Mouse (Mus musculus) kidney, embryonic 16.5 days (tissue): ENCODE measurements at regions not wholly inside any gene's neighbourhood (a gene's known extent, or its start where the extent isn't known, plus 50 kb on each side); places are given as distances from the start of the nearest gene placed in this dataset.

Experiments used
- ATAC-seq: fragments of 200-750 bp; cut with Nextera tagmentation; 2 replicates; pipeline ENCODE4 v1.8.0; 2017; ENCODE audit warnings: moderate TSS enrichment; ENCODE audit not compliant: low FRiP score, low TSS enrichment
- H3K27ac ChIP-seq: fragments of 300-500 bp; sonication (generic); 2 replicates; pipeline ENCODE4 v1.5.1; 2014; ENCODE audit warnings: low read length
- H3K27me3 ChIP-seq: fragments of 300-500 bp; sonication (generic); 2 replicates; pipeline ENCODE4 v1.6.1; 2014; ENCODE audit warnings: low read length, control low read depth, mixed read lengths; ENCODE audit not compliant: insufficient read depth
- H3K36me3 ChIP-seq: fragments of 300-500 bp; sonication (generic); 2 replicates; pipeline ENCODE4 v1.6.1; 2014; ENCODE audit warnings: low read length, control low read depth, mixed read lengths; ENCODE audit not compliant: insufficient read depth
- H3K4me1 ChIP-seq: fragments of 300-500 bp; sonication (generic); 2 replicates; pipeline ENCODE4 v1.6.1; 2014; ENCODE audit warnings: low read length, control low read depth, mixed read lengths; ENCODE audit not compliant: insufficient read depth
- H3K4me2 ChIP-seq: fragments of 300-500 bp; sonication (generic); replicated peaks from 2 replicates; pipeline ENCODE4 v1.6.1; 2014; ENCODE audit warnings: low read depth, low read length
- H3K4me3 ChIP-seq: fragments of 300-500 bp; sonication (generic); 2 replicates; pipeline ENCODE4 v1.5.1; 2014; ENCODE audit warnings: mild to moderate bottlenecking, low read length
- H3K9ac ChIP-seq: fragments of 300-500 bp; sonication (generic); replicated peaks from 2 replicates; pipeline ENCODE4 v1.6.1; 2014; ENCODE audit warnings: low read length
- H3K9me3 ChIP-seq: fragments of 300-500 bp; sonication (generic); 2 replicates; pipeline ENCODE4 v1.6.1; 2016; ENCODE audit warnings: low read length, control low read depth
- whole genome bisulfite sequencing: fragments of 180-500 bp; shearing (Covaris S2); extraction: QIAGEN DNeasy Blood & Tissue Kit; methylation state at CpG from one replicate; pipeline ENCODE4 v1.1.7; 2014; 5-methylcytosine and 5-hydroxymethylcytosine counted together

DNA sequence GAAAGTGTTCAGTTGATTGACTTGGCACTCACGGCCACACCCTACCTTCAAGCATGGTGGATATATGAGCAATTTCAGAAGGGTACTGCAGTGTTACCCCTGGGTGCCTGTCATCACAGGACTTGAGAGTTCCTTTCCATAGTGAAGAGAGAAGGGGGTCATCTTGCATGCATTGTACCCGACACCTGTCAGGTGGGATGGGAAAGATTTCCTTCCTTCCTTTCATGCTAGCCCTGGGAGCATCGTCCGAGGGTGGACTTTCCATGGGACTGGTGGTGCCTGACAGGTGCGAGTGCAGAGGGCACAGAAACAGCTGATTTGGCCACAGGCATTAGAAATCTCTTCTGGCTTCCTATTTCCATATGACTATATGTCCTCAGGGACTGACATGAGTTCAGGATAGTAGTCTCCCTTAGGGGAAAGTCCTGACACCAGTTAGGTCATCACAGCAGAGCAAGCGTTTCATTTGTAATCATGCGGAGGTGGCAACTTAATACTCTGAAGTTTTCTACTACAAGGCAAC is 342.1 kb upstream of the Id2 start:
- Histone ChIP-seq H3K4me3 (no peak overlapping the region), H3K9ac (no peak overlapping the region), H3K27me3 (no peaks in the 10 kb centered on the region), H3K4me2 (no peak overlapping the region), H3K9me3 (no peaks in the 10 kb centered on the region), H3K36me3 (no peaks in the 10 kb centered on the region), H3K27ac (no peak overlapping the region), H3K4me1 (peaks cover 20% of the 10 kb centered on the region)
- ATAC-seq: no peak
- 76% methylated on average over 7 of the region's 7 CpGs for WGBS

DNA sequence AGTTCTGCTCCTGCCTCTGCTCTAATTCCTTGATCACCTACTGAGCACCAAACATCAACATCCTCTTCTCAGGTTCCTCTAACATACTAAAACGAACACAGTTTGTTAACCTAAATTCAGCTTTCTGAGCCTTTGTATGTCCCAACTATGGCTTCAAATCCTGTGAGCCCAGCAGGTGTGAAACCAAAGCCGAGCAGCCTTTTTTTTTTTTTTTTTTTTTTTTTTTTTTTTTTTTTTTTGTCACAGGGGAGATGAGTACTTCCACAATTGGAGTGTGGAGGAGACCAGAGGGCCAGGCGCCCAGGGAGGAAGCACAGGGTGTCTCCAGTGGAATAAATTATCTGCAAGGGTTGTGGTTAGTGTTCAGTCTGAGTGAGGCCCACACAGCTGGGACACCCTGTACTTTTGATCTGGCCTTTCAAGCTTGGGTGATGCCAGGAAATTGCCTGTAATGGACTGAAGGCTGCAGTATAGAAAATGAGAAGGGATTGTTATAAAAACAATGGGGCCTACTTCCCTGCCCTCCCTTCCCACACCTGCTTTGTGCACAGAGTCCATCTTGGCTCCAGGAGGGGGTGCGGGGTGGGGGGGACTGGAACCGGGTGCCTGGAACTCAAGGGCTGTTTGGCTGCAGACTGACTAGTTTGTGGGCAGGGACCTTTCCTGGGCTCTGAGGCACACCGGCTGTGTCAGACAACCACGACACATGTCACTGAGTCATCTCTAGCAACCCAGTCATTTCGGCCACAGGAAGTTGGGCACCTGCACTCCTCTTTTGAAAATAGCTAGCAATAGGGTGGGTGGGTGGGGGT is 341.5 kb upstream of the Id2 start:
- WGBS: 21% methylated on average over 8 of the region's 8 CpGs
- Histone ChIP-seq H3K9ac (no peak overlapping the region), H3K9me3 (no peaks in the 10 kb centered on the region), H3K36me3 (no peaks in the 10 kb centered on the region), H3K4me2 (no peak overlapping the region), H3K27me3 (no peaks in the 10 kb centered on the region), H3K4me3 (no peak overlapping the region), H3K4me1 (peaks cover 20% of the 10 kb centered on the region), H3K27ac (peak overlapping the region; percentile 57; the same call in 1 of the 2 replicates)
- peak; percentile 90 for ATAC-seq

DNA sequence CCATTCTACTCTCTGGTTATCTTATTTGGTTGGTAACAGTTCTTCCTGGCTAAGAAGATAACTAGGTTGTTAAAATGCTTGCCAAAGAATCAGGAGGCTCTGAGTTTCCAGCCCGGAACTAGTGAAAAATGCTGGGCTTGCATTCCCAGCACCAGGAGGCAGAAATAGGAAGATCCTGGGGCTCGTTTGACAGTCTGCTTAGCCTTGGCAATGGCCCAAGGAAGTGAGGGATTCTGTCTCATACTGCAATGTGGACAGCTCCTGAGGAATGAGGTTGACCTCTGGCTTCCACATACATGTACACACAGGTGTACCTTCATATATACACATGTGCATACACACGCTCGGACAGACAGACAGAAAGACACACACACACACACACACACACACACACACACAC is 340.6 kb upstream of the Id2 start:
- ATAC-seq: no peak
- WGBS: 59% methylated on average over 4 of the region's 4 CpGs
- peaks cover 20% of the 10 kb centered on the region for H3K4me1 ChIP-seq

DNA sequence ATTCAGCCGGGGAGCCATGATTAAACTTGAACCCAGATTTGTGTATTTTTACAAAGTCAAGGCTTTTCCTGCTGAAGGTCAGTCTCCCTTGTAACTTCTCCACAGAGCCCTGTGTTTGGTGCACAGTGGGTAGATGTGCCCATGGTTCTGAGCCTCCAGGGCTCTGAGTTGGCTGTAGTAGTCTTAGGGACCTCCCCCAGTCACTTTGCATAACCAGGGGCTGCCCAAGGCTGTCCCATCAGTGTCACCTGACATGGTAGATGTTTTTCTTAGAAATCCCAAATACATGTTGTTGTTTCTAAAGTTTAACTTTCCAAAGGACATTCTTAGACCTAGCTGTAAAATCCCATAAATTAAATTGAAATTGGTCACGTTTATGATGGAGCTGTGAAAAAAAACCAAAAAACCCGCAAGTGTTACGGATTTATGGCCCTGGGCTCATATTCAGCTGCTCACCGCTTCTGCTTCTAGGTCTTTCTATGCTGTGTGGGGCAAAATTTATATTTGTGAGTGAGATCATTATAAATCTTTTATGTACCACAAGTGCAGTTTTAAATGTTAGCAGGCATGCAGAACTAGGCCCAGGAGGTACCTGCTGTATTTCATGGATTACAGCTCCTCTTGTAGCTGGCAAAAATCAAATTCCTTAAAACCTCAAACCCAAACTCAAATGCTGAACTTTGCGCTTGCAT is 339.4 kb upstream of the Id2 start:
- H3K27ac ChIP-seq: no peak overlapping the region
- no peaks in the 10 kb centered on the region for H3K36me3 ChIP-seq
- H3K4me1 ChIP-seq: peaks cover 20% of the 10 kb centered on the region
- no peak for ATAC-seq
- WGBS: 59% methylated on average over 6 of the region's 6 CpGs
- no peak overlapping the region for H3K9ac ChIP-seq
- no peak overlapping the region for H3K4me2 ChIP-seq
- no peak overlapping the region for H3K4me3 ChIP-seq
- no peaks in the 10 kb centered on the region for H3K9me3 ChIP-seq
- H3K27me3 ChIP-seq: no peaks in the 10 kb centered on the region

More for the DNA sequence above, 340.6 kb upstream of the Id2 start:
- no peak overlapping the region for H3K9ac ChIP-seq
- H3K27me3 ChIP-seq: no peaks in the 10 kb centered on the region
- no peaks in the 10 kb centered on the region for H3K36me3 ChIP-seq
- no peak overlapping the region for H3K4me3 ChIP-seq
- no peak overlapping the region for H3K4me2 ChIP-seq
- no peak overlapping the region for H3K27ac ChIP-seq
- H3K9me3 ChIP-seq: no peaks in the 10 kb centered on the region

DNA sequence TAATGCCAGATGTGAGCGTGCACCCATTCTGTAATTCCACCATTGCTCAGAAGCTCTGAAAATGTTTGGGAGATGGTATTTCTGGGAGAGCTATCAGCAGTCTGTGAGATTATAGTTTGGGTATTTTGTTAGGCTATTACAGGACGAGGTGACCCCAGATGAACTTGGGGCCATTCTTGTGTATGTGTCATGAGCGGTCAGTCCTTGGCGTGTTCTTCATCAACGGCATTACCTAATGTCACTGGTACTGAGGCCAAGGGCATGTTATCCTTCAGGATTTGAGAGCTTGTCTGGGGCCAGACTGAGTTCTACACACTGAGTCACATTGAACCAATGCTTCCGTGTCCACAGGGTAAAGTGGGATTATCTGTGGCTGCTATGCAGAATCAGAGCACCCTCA is 335.9 kb upstream of the Id2 start:
- Histone ChIP-seq H3K4me1 (peaks cover 7% of the 10 kb centered on the region), H3K9me3 (no peaks in the 10 kb centered on the region), H3K9ac (no peak overlapping the region), H3K36me3 (no peaks in the 10 kb centered on the region), H3K4me3 (no peak overlapping the region), H3K27ac (no peak overlapping the region), H3K27me3 (no peaks in the 10 kb centered on the region), H3K4me2 (no peak overlapping the region)
- ATAC-seq: no peak
- WGBS: 94% methylated on average over 6 of the region's 6 CpGs

DNA sequence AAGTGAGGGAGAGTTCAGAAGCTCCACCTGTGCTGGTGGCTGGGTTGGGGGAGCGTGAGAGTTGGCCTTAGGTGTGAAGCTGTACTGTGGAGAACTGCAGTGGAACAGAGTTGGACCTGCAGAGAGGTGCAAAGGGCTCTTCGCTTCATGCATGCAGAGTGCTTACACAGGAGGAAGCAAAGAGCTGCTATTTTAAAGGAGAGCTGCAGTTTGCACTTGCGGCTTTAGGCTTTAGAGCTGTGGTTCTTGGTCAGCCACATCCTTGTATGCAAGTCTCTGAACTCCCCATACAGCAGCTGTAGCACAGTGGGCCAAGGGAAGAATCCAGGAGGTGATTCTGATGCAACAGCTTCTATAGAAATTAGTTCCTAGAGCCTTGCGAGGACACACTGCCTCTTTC is 334.0 kb upstream of the Id2 start:
- Histone ChIP-seq H3K9ac (no peak overlapping the region), H3K4me3 (no peak overlapping the region), H3K4me2 (no peak overlapping the region), H3K4me1 (no peaks in the 10 kb centered on the region), H3K27ac (no peak overlapping the region), H3K27me3 (no peaks in the 10 kb centered on the region), H3K36me3 (no peaks in the 10 kb centered on the region), H3K9me3 (no peaks in the 10 kb centered on the region)
- no peak for ATAC-seq
- WGBS: 88% methylated on average over 4 of the region's 4 CpGs

DNA sequence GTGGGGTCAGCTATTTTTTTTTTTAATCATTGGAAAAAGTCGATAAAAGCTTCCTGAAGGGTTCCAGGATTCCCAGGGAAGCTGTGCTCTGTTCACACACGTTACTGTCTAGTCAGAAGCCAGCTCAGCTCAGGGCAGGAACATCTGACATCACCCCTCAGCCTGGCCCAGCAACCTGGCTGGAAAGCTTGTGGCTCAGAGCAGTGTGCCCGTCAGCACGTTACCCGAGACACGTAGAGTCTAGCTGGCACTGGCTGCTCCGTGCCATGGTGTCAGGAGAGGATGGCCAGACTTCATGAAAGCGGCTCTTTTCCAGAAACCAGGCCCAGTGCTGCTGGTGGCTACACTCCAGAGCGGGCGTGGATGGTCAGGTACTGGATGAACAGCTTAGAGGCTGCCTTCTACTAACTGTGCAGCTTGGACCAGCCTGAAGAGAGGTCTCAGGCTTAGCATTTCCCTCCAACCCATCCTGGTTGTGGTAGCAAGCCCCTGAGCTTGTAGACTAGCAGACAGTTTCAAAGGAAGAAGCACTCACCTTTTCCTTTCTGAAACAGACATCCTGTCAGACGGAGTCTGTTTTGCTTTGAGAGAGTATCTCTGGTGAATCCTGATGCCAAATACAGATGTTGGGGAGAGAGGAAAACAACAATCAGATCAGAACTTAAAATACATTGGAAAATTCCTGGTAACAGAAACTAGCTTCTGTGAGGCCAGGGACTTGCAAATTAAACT is 331.1 kb upstream of the Id2 start:
- ATAC-seq: no peak
- H3K4me2 ChIP-seq: no peak overlapping the region
- H3K27me3 ChIP-seq: no peaks in the 10 kb centered on the region
- no peaks in the 10 kb centered on the region for H3K36me3 ChIP-seq
- H3K9me3 ChIP-seq: no peaks in the 10 kb centered on the region
- H3K27ac ChIP-seq: no peak overlapping the region
- no peak overlapping the region for H3K4me3 ChIP-seq
- 84% methylated on average over 11 of the region's 11 CpGs for WGBS
- no peaks in the 10 kb centered on the region for H3K4me1 ChIP-seq
- H3K9ac ChIP-seq: no peak overlapping the region; the same call in 1 of the 2 replicates

DNA sequence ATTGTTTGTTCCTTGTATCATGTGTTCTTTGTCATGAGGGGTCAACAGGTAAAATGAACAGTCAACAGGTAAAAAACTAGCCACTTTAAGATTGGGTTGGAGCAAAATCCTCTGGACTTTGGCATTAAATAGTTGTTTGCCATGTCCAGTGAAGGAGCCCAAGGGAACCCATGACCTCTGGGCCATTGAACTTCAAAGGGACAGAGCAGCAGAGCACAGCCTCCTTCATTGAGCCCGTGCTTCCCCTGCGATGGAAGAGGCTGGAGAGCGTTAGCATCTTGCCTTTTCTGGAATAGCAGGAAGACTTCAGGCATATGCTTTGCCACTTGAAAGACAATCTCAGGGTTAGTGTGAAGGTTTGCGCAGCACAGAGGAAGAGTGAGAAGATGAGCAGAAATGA is 320.4 kb upstream of the Id2 start:
- no peak overlapping the region for H3K27ac ChIP-seq
- no peak overlapping the region for H3K4me2 ChIP-seq
- H3K36me3 ChIP-seq: no peaks in the 10 kb centered on the region
- no peak for ATAC-seq
- H3K4me1 ChIP-seq: peaks cover 15% of the 10 kb centered on the region
- H3K9me3 ChIP-seq: 0 out of 2 replicates have a peak, but pooled peaks cover 5% of the 10 kb centered on the region
- H3K27me3 ChIP-seq: no peaks in the 10 kb centered on the region
- no peak overlapping the region for H3K9ac ChIP-seq
- 72% methylated on average over 4 of the region's 4 CpGs for WGBS
- no peak overlapping the region for H3K4me3 ChIP-seq

DNA sequence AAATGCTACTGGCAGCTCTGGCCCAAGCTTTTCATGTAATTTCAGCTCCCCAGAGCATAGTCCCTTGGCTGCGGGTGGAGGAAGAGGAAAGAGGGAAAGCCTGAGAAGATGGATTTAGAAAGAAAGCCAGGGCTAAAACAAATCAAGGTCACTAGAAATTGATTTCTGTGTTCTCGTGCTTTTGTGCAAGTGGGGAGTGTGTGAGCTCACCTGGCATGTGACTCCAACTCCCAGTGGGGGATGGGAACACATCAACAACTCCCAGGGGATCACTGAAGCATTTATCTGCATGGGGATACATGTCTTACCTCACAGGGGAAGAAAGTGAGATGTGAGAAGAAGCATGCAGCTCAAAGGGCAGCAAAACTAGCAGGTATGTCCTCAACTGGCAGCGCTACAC is 319.6 kb upstream of the Id2 start:
- no peak for ATAC-seq
- H3K4me2 ChIP-seq: no peak overlapping the region
- no peaks in the 10 kb centered on the region for H3K27me3 ChIP-seq
- H3K36me3 ChIP-seq: no peaks in the 10 kb centered on the region
- whole genome bisulfite sequencing: 64% methylated on average over 3 of the region's 3 CpGs
- peaks cover 15% of the 10 kb centered on the region for H3K4me1 ChIP-seq
- H3K9ac ChIP-seq: no peak overlapping the region
- peak overlapping the region; percentile 38; the same call in 1 of the 2 replicates for H3K27ac ChIP-seq
- peaks cover 7% of the 10 kb centered on the region; the same call in 1 of the 2 replicates for H3K9me3 ChIP-seq
- H3K4me3 ChIP-seq: no peak overlapping the region
